Mouse (Mus musculus) midbrain, embryonic 14.5 days (tissue): ENCODE measurements around the gene Pcolce2. TPM values are rescaled to one million over a fixed set of nuclear protein-coding genes. Genes with fewer than 3 reads are reported as not detected.

Experiments used
- ATAC-seq: fragments of 200-750 bp; cut with Nextera tagmentation; 2 replicates; pipeline ENCODE4 v1.8.0; 2017; ENCODE audit warnings: moderate number of reproducible peaks, moderate library complexity; ENCODE audit not compliant: low FRiP score, low TSS enrichment
- DNase-seq: peaks from one replicate; pipeline ENCODE4 v3.0.0-alpha.2; 2015
- H3K27ac ChIP-seq: fragments of 300-500 bp; sonication (generic); replicated peaks from 2 replicates; pipeline ENCODE4 v1.5.1; 2014; ENCODE audit warnings: mild to moderate bottlenecking, low read depth, low read length, moderate library complexity
- H3K27me3 ChIP-seq: fragments of 300-500 bp; sonication (generic); 2 replicates; pipeline ENCODE4 v1.6.1; 2014; ENCODE audit warnings: low read length, control low read depth, mixed read lengths; ENCODE audit not compliant: control insufficient read depth, insufficient read depth
- H3K36me3 ChIP-seq: fragments of 300-500 bp; sonication (generic); 2 replicates; pipeline ENCODE4 v1.6.1; 2014; ENCODE audit warnings: low read length, control low read depth; ENCODE audit not compliant: control insufficient read depth, insufficient read depth
- H3K4me1 ChIP-seq: fragments of 300-500 bp; sonication (generic); 2 replicates; pipeline ENCODE4 v1.6.1; 2014; ENCODE audit warnings: mild to moderate bottlenecking, antibody characterized with exemption, low read length, control low read depth; ENCODE audit not compliant: control insufficient read depth, insufficient read depth
- H3K4me2 ChIP-seq: fragments of 300-500 bp; sonication (generic); 2 replicates; pipeline ENCODE4 v1.6.1; 2014; ENCODE audit warnings: mild to moderate bottlenecking, low read length, moderate library complexity
- H3K4me3 ChIP-seq: fragments of 300-500 bp; sonication (generic); replicated peaks from 2 replicates; pipeline ENCODE4 v1.5.1; 2014; ENCODE audit warnings: low read depth, low read length
- H3K9ac ChIP-seq: fragments of 300-500 bp; sonication (generic); replicated peaks from 2 replicates; pipeline ENCODE4 v1.6.1; 2014; ENCODE audit warnings: mild to moderate bottlenecking, low read length, moderate library complexity
- H3K9me3 ChIP-seq: fragments of 300-500 bp; sonication (generic); 2 replicates; pipeline ENCODE4 v1.6.1; 2016; ENCODE audit warnings: low read length, control low read depth, mixed read lengths; ENCODE audit not compliant: control insufficient read depth
- WGBS: fragments of 180-500 bp; shearing (Covaris S2); extraction: QIAGEN DNeasy Blood & Tissue Kit; methylation state at CpG from one replicate; pipeline ENCODE4 v1.1.7; 2014; 5-methylcytosine and 5-hydroxymethylcytosine counted together
- polyA plus RNA-seq: library from polyadenylated mRNA; unstranded; fragments of >200 nt; fragmentation: Nextera tagmentation; extraction: Ambion mirVana; gene quantifications from 2 replicates; pipeline ENCODE4 v1.2.1, GENCODE M21; 2014

Gene Pcolce2
- polyA plus RNA-seq, 1 experiment from 2014 or later = 1.2 TPM

DNA sequence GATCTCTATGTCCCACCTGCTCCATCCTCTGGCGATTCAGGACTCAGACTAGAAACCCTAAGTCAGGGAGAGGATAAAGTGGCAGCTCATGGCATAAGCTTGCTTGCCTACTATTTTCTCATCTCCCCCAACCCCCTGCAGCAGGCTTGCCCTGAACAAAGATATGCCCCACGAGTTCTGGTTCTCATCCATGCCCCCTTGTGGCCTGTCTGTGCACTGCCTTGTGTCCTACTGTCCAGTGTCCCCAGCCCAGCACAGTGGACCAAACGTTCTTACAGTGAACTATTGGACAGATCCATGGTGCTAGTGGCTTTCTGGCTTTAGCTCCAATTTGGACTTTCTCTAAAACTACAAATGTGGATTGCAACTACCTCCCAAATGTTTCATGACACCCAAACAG, 50.7 kb downstream of the Pcolce2 start:
- H3K4me2 ChIP-seq = no peak overlapping the region
- no peak overlapping the region for H3K9ac ChIP-seq
- H3K27me3 ChIP-seq = no peaks in the 10 kb centered on the region
- ATAC-seq (no peak), DNase-seq (peak; percentile 20)
- H3K4me3 ChIP-seq = no peak overlapping the region
- WGBS = 64% methylated on average over 3 of the region's 3 CpGs
- no peaks in the 10 kb centered on the region for H3K4me1 ChIP-seq
- H3K27ac ChIP-seq = no peak overlapping the region
- no peaks in the 10 kb centered on the region for H3K36me3 ChIP-seq
- no peaks in the 10 kb centered on the region for H3K9me3 ChIP-seq

DNA sequence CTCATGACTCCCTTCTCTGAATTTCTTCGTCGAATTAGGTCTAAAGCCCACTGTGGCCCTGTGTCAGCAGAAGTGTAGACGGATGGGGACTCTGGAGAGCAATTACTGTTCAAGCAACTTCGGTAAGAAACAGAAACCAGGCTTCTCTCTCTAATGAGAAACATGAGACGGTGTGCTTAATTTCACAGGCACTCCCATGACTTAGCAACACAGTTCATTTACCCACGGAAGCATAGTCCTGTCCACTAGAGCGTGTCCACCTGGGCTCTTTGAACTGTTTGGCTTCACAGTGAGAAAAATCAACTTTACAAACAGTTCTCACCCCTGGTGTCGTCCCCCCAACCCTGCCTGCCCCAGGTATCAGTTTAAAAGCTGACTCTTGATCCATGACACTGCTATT, 55.4 kb downstream of the Pcolce2 start:
- Histone ChIP-seq H3K36me3 (no peaks in the 10 kb centered on the region), H3K27me3 (no peaks in the 10 kb centered on the region), H3K9ac (no peak overlapping the region), H3K4me3 (no peak overlapping the region), H3K4me1 (no peaks in the 10 kb centered on the region), H3K27ac (no peak overlapping the region), H3K9me3 (no peaks in the 10 kb centered on the region), H3K4me2 (no peak overlapping the region)
- WGBS = 69% methylated on average over 8 of the region's 8 CpGs
- ATAC-seq (no peak), DNase-seq (no peak)

DNA sequence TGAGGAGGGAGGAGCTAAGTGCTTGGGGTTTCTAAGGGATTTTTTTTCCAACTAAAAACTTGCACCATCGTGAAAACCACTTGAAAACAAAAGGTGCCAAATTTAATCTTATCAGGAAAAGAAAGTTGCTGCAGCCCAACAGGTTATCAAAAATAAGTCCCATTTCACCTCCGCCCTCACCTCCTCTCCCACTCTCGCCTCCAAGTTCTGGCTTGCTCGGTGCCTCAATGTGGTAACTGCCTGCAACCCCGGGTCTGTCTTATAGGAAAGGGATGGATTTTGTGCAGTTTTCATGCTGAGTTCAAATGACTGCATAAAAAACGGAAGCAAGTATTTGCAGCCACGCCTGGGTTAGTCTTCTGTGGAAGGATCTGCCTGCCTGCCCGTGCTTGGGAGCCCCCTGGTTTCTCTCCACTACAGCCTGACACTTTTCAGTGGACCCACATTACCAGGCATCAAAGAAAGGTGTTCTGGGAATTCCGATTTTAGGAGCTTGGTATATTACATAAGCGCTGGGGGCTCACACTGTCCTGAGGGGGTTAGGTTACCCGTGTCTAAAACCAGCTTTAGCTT, 56.2 kb downstream of the Pcolce2 start:
- WGBS = 85% methylated on average over 11 of the region's 11 CpGs
- no peak for DNase-seq
- ATAC-seq = no peak
- Histone ChIP-seq H3K27ac (no peak overlapping the region), H3K9me3 (no peaks in the 10 kb centered on the region), H3K9ac (no peak overlapping the region), H3K27me3 (no peaks in the 10 kb centered on the region), H3K36me3 (no peaks in the 10 kb centered on the region), H3K4me1 (no peaks in the 10 kb centered on the region), H3K4me2 (no peak overlapping the region), H3K4me3 (no peak overlapping the region)

DNA sequence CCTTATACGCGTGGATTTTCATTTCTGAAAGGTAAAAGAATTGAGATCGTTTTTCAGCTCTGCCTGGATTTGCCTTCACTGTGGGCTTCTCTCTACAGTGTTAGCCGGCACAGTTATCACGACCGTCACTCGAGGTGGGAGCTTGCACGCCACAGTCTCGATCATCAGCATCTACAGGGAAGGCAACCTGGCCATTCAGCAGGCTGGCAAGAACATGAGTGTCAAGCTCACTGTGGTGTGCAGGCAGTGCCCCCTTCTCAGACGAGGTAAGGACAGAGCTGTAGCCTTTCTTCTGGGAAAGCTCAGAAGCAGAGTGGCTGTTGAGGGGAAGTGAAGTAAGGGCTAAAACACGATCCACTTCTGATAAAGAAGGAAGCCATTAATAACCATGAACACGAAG, 57.1 kb downstream of the Pcolce2 start:
- DNase-seq (no peak), ATAC-seq (no peak)
- H3K9me3 ChIP-seq = no peaks in the 10 kb centered on the region
- no peak overlapping the region for H3K9ac ChIP-seq
- H3K27ac ChIP-seq = no peak overlapping the region
- no peak overlapping the region for H3K4me3 ChIP-seq
- no peaks in the 10 kb centered on the region for H3K36me3 ChIP-seq
- H3K27me3 ChIP-seq = no peaks in the 10 kb centered on the region
- H3K4me2 ChIP-seq = no peak overlapping the region
- H3K4me1 ChIP-seq = no peaks in the 10 kb centered on the region
- WGBS = 92% methylated on average over 12 of the region's 12 CpGs

DNA sequence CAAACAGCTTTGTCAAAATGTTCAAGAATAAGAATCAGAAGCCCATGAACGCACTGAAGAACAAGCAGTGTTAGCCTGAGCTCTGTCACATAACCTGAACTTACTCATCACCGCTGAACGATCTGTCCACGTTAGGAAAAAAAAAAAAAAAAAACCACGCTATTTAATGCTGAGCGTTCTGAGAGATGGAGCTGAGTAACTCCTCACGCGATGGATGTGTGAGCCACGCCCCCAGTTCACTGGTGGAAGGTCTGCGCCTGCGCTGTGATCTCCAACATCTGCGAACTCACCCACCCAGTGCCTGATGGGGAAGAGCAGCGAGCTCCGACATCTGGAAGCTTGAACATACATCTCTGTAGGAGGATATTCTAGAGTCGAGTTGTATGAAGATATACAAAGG, 57.6 kb downstream of the Pcolce2 start:
- DNase-seq = no peak
- Histone ChIP-seq H3K27ac (no peak overlapping the region), H3K4me2 (no peak overlapping the region), H3K9me3 (no peaks in the 10 kb centered on the region), H3K4me1 (no peaks in the 10 kb centered on the region), H3K4me3 (no peak overlapping the region), H3K36me3 (no peaks in the 10 kb centered on the region), H3K9ac (no peak overlapping the region), H3K27me3 (no peaks in the 10 kb centered on the region)
- ATAC-seq = no peak
- 92% methylated on average over 15 of the region's 15 CpGs for WGBS

DNA sequence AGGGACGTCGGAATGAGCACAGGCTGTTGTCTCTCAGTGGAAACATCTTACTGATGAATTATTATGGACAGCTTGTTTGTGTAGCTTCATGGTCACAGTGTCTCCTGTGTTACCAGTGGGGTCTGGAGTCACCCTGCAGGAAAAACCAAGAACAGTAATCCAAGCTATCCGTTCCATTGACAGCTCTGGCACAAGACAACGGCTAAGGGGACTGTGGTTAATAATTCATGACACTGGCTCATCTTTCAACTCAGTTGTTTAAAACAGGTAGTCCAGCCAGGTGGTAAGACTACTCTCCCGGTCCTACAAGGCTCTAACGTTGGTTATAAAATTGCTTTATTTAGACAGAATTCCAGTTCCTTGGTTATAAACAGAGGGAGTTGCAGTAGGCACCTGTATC, 59.2 kb downstream of the Pcolce2 start:
- Histone ChIP-seq H3K4me3 (no peak overlapping the region), H3K9me3 (no peaks in the 10 kb centered on the region), H3K4me1 (no peaks in the 10 kb centered on the region), H3K27ac (no peak overlapping the region), H3K27me3 (no peaks in the 10 kb centered on the region), H3K9ac (no peak overlapping the region), H3K36me3 (no peaks in the 10 kb centered on the region), H3K4me2 (no peak overlapping the region)
- no peak for DNase-seq
- no peak for ATAC-seq
- 81% methylated on average over 6 of the region's 6 CpGs for WGBS

DNA sequence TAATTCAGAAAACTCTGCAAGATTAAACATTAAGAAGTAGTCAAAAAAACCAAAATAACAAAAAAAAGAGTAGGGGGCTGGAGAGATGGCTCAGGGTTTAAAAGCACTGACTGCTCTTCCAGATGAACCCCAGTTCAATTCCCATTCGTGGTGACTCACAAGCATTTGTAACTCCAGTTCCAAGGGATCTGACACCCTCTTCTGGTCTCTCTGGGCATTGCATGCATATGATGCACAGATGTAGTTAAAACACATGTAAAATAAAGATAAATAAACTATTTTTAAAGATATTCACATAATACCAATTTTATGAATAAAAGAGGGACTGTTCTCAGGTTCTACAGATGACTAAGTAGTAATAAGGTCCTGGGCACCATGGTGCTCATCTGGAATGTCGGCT, 60.4 kb downstream of the Pcolce2 start:
- H3K27ac ChIP-seq = no peak overlapping the region
- DNase-seq = peak; percentile 65
- H3K4me1 ChIP-seq = no peaks in the 10 kb centered on the region
- no peak overlapping the region for H3K9ac ChIP-seq
- H3K4me2 ChIP-seq = no peak overlapping the region
- H3K36me3 ChIP-seq = no peaks in the 10 kb centered on the region
- no peaks in the 10 kb centered on the region for H3K9me3 ChIP-seq
- WGBS = 68% methylated on average over 2 of the region's 2 CpGs
- ATAC-seq = no peak
- no peaks in the 10 kb centered on the region for H3K27me3 ChIP-seq
- H3K4me3 ChIP-seq = no peak overlapping the region

DNA sequence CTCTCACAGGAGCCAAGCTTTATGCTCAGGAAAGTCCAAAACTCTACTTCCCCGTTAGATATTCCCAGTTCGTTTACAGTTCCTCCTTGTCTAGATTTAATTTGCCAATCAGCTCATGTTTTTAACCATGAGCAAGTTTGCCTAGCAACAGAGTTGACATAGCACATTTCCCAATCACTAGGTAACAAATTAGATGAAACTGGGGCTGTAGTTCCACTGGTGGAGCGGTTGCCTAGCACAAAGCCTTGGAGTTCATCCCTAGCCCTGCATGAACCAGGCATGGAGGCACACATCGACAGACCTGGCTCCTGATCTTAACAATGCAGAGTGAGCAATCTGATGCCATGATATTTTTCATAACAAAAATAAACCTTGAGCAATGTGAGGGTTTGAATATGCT, 61.9 kb downstream of the Pcolce2 start:
- WGBS = 76% methylated on average over 4 of the region's 4 CpGs
- H3K4me3 ChIP-seq = no peak overlapping the region
- ATAC-seq (no peak), DNase-seq (no peak)
- H3K4me1 ChIP-seq = no peaks in the 10 kb centered on the region
- H3K27ac ChIP-seq = no peak overlapping the region
- no peak overlapping the region for H3K9ac ChIP-seq
- no peaks in the 10 kb centered on the region for H3K27me3 ChIP-seq
- H3K36me3 ChIP-seq = no peaks in the 10 kb centered on the region
- no peak overlapping the region for H3K4me2 ChIP-seq
- H3K9me3 ChIP-seq = no peaks in the 10 kb centered on the region

DNA sequence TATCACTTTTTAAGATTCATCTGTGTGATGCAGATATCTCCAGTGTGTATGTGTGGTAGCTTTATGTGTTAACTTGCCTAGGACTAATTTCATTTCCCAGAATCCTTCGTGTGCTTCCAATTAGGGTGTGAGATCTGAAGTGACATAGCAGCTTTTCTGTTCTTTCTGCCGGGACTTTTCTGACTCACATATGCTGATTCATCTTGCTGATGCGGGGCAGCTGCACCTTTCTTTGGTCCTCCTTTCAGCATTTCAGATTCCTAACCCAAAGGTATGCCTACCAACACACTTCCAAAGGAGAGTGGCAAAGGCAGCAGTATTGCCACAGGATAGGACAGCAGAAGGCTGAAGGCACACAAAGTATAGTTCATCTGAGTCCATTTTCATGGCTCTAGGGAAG, 66.7 kb downstream of the Pcolce2 start:
- ATAC-seq = no peak
- DNase-seq = no peak

More for the DNA sequence above, 66.7 kb downstream of the Pcolce2 start:
- no peaks in the 10 kb centered on the region for H3K9me3 ChIP-seq
- H3K27me3 ChIP-seq = no peaks in the 10 kb centered on the region
- WGBS = 89% methylated on average over 3 of the region's 3 CpGs
- no peak overlapping the region for H3K9ac ChIP-seq
- no peak overlapping the region for H3K27ac ChIP-seq
- no peaks in the 10 kb centered on the region for H3K4me1 ChIP-seq
- no peak overlapping the region for H3K4me2 ChIP-seq
- H3K4me3 ChIP-seq = no peak overlapping the region
- peaks cover 9% of the 10 kb centered on the region; the same call in 1 of the 2 replicates for H3K36me3 ChIP-seq
